In genomic region chr1:168807084-168807483, GRCm38 (mm10) we compare ENCODE assay signal across 18 mouse cellular contexts.
"Had no signal": no experiment of that assay in that cellular context is flagged by ENCODE, and none has a peak within 500 bp of the region (broad histone marks: within the 10 kb centered on the region; RNA-seq: fewer than 3 reads in every experiment).

No protein-coding gene starts in this region.

- H3K4me2 ChIP-seq: liver, embryonic 12.5 days; liver, embryonic 15.5 days; midbrain, embryonic 12.5 days; stomach, embryonic 15.5 days had no signal

- H3K4me1 ChIP-seq: liver, embryonic 15.5 days; midbrain, embryonic 12.5 days; stomach, embryonic 15.5 days had no signal

- H3K27ac ChIP-seq: hindbrain, postnatal 0 days; left cerebral cortex, adult 2 months; liver, embryonic 12.5 days; liver, embryonic 15.5 days; macrophage; midbrain, embryonic 12.5 days; stomach, embryonic 15.5 days had no signal

- H3K36me3 ChIP-seq: liver, embryonic 12.5 days; liver, embryonic 15.5 days; midbrain, embryonic 12.5 days; stomach, embryonic 15.5 days had no signal

- H3K4me3 ChIP-seq: left cerebral cortex, adult 2 months; liver, embryonic 12.5 days; liver, embryonic 15.5 days; midbrain, embryonic 12.5 days; stomach, embryonic 15.5 days had no signal

- ATAC-seq: hindbrain, postnatal 0 days; inflammation-experienced regulatory T-cells, adult 6 months; intestine, embryonic 16.5 days; liver, embryonic 12.5 days; midbrain, embryonic 16.5 days had no signal

- H3K9me3 ChIP-seq: liver, embryonic 12.5 days; liver, embryonic 15.5 days; midbrain, embryonic 12.5 days; stomach, embryonic 15.5 days had no signal

- H3K9ac ChIP-seq: liver, embryonic 12.5 days; liver, embryonic 15.5 days; midbrain, embryonic 12.5 days; stomach, embryonic 15.5 days had no signal

- H3K27me3 ChIP-seq: liver, embryonic 12.5 days; liver, embryonic 15.5 days; midbrain, embryonic 12.5 days; stomach, embryonic 15.5 days had no signal

- DNase-seq: kidney, adult 18-20 months; kidney, adult 9 months; kidney, postnatal 25 days; layer of hippocampus, postnatal 36 days; lung, adult 18-20 months; right cerebral cortex, postnatal 25 days; spleen, adult 18-20 months; thymus, postnatal 25 days had no signal
